Mouse (Mus musculus) ES-CJ7 (cell line): Measurements from ENCODE around the gene Hist1h3d.
A peak's percentile ranks its signal among the peaks of the same experiment; 100 is the strongest.

ENCODE experiments used
- DNase-seq: peaks from one replicate; pipeline ENCODE4 v3.0.0; 2011; ENCODE audit warnings: low read depth, low spot score

Hist1h3d gene

DNA sequence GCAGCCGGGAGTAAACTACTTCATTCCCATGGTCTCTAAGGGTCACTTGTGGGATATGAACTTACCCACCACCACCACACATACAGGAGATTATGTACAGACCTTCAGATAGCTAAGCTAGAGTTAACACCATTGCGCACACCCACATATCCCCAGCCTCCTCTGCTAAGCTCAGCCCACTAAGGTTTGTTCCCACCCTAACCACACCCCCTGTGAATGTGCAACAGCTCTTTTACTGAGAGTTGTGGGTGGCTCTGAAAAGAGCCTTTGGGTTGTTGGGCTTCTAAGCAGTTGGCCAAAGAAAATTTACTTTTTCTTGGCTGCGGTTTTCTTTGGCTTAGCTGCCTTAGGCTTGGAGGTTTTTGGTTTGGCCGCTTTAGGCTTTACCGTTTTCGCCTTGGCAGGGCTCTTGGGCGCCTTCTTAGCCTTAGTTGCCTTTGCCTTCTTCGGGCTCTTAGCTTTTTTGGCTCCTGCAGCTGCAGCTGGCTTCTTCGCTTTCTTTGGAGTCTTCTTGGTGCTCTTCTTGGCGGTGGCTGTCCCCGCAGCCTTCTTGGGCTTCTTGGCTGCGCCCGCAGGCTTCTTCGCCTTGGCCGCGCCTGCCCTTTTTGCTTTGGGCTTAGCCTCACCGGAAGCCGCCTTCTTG lies 46.1 kb downstream of the Hist1h3d start:
- peak; percentile 94 for DNase-seq

DNA sequence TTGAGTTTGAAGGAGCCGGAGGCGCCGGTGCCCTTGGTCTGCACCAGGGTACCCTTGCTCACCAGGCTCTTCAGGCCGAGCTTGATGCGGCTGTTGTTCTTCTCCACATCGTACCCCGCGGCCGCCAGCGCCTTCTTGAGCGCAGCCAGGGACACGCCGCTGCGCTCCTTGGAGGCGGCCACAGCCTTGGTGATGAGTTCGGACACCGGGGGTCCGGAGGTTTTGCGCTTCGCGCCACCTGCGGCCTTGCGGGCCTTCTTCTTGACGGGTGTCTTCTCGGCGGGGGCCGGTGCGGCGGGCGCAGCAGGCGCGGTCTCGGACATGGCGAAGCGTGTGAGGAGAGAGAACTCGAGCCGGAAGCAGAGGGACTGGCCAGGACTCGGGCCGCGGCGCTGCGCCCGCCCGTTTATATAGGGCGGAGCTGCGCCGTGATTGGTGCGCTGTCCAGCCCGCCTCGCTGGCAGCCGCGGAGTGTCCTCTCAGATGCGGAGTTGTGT lies 46.7 kb downstream of the Hist1h3d start, which contains the start of gene Hist1h1e:
Hist1h1e (minus strand) TSS at position 384 of the 497 bp plus-strand sequence.
- DNase-seq, result peak; percentile 75

GRCm38 (mm10) chr13:23622861-23623450 lies 47.4 kb downstream of the Hist1h3d start:
- no peak for DNase-seq
